Mouse (Mus musculus) cerebellum, adult 2 months (tissue): Measurements from ENCODE around the gene Gpn1.

ENCODE experiments used
- CTCF ChIP-seq: fragments of 200-500 bp; IDR thresholded peaks from 2 replicates; pipeline ENCODE4 v1.5.1; 2011; ENCODE audit warnings: low read depth, mild to moderate bottlenecking, control low read depth, low read length, moderate library complexity, borderline replicate concordance; ENCODE audit not compliant: insufficient read depth
- POLR2A ChIP-seq: fragments of 200-500 bp; IDR thresholded peaks from 2 replicates; pipeline ENCODE4 v1.6.1; 2011; ENCODE audit warnings: low read length, control low read depth, borderline replicate concordance; ENCODE audit not compliant: insufficient read depth

DNA sequence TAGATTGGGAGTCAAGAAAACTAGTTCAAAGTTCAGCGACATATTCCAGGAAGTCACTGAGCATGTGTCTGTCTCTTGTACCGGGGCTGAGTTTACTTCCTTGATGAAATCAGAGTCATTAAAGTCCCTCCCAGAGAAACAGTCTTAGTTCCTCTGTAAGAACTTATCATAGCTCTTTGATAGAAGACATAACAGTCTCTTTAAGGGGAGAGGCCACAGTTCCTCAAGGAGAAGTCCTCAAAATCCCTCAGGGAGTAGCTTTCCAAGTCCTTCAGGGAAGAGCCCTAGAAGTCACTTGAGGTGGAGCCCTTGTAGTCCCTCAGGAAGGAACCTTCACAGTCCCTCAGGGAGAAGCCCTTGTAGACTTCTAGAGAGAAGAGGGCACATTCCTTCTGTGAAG lies 43.2 kb upstream of the Gpn1 start:
- no peak for TF ChIP-seq CTCF
- TF ChIP-seq POLR2A: no peak
